Mouse (Mus musculus) lung, postnatal 0 days (tissue): Measurements from ENCODE around the gene Cpm. TPM values are rescaled to one million over a fixed set of nuclear protein-coding genes. Genes with fewer than 3 reads are reported as not detected.

Source experiments
- ATAC-seq: fragments of 200-750 bp; cut with Nextera tagmentation; 2 replicates; pipeline ENCODE4 v1.8.0; 2017; ENCODE audit warnings: moderate library complexity
- DNase-seq: peaks from one replicate; pipeline ENCODE4 v3.0.0-alpha.2; 2016; ENCODE audit warnings: low spot score
- H3K27ac ChIP-seq: fragments of 300-500 bp; sonication (generic); 2 replicates; pipeline ENCODE4 v1.5.1; 2014; ENCODE audit warnings: antibody characterized with exemption, mild to moderate bottlenecking, low read length, mixed read lengths
- H3K27me3 ChIP-seq: fragments of 300-500 bp; sonication (generic); replicated peaks from 2 replicates; pipeline ENCODE4 v1.6.1; 2014; ENCODE audit warnings: low read length, mixed read lengths; ENCODE audit not compliant: insufficient read depth
- H3K36me3 ChIP-seq: fragments of 300-500 bp; sonication (generic); 2 replicates; pipeline ENCODE4 v1.6.1; 2014; ENCODE audit warnings: low read length, mixed read lengths; ENCODE audit not compliant: insufficient read depth
- H3K4me1 ChIP-seq: fragments of 300-500 bp; sonication (generic); 2 replicates; pipeline ENCODE4 v1.6.1; 2014; ENCODE audit warnings: antibody characterized with exemption, low read depth, low read length, mixed read lengths; ENCODE audit not compliant: insufficient read depth
- H3K4me2 ChIP-seq: fragments of 300-500 bp; sonication (generic); replicated peaks from 2 replicates; pipeline ENCODE4 v1.6.1; 2014; ENCODE audit warnings: low read depth, mild to moderate bottlenecking, low read length, moderate library complexity, mixed read lengths
- H3K4me3 ChIP-seq: fragments of 300-500 bp; sonication (generic); 2 replicates; pipeline ENCODE4 v1.5.1; 2014; ENCODE audit warnings: low read depth, low read length
- H3K9ac ChIP-seq: fragments of 300-500 bp; sonication (generic); replicated peaks from 2 replicates; pipeline ENCODE4 v1.6.1; 2014; ENCODE audit warnings: low read depth, mild to moderate bottlenecking
- H3K9me3 ChIP-seq: fragments of 300-500 bp; sonication (generic); 2 replicates; pipeline ENCODE4 v1.6.1; 2016; ENCODE audit warnings: low read length, mixed read lengths
- CTCF ChIP-seq: IDR thresholded peaks from 2 replicates; pipeline ENCODE4 v1.5.1; 2016; ENCODE audit warnings: antibody characterized with exemption, mild to moderate bottlenecking
- EP300 ChIP-seq: IDR thresholded peaks from 2 replicates; pipeline ENCODE4 v1.6.1; 2016; ENCODE audit warnings: antibody characterized with exemption, mild to moderate bottlenecking, control low read depth
- WGBS: fragments of 180-500 bp; shearing (Covaris S2); extraction: QIAGEN DNeasy Blood & Tissue Kit; methylation state at CpG from one replicate; pipeline ENCODE4 v1.1.7; 2014; 5-methylcytosine and 5-hydroxymethylcytosine counted together
- polyA plus RNA-seq: library from polyadenylated mRNA; unstranded; fragments of >200 nt; fragmentation: Nextera tagmentation; extraction: Ambion mirVana; gene quantifications from 2 replicates; pipeline ENCODE4 v1.2.1, GENCODE M21; 2015

The Cpm gene
- polyA plus RNA-seq, 1 experiment from 2014 or later, result 250 TPM

DNA sequence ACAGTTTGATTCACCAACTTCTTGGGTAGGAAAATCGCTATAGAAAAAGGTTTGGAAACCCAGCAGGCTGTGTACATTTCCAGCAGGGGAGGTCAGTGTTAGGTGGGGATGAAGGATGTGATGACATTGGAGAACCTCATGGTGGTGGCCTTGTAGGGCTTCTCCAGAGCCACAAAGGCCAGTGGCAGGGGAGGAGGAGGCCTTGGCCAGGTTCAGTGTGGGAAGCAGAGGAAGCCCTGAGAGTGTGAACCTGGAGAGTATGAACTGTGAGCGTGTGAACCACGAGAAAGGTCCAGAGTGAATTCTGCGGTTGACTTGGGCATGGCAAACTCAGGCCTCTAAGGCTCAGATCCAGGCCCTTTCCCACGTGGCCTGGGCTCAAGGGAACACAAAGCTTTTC is 99.3 kb downstream of the Cpm start:
- no peaks in the 10 kb centered on the region for H3K27me3 ChIP-seq
- no peaks in the 10 kb centered on the region for H3K36me3 ChIP-seq
- DNase-seq, result no peak
- H3K4me3 ChIP-seq, result no peak overlapping the region
- no peak overlapping the region for H3K4me2 ChIP-seq
- no peak for ATAC-seq
- no peak overlapping the region for H3K9ac ChIP-seq
- TF ChIP-seq CTCF, result no peak
- TF ChIP-seq EP300, result no peak
- H3K9me3 ChIP-seq, result no peaks in the 10 kb centered on the region
- 82% methylated on average over 5 of the region's 5 CpGs for WGBS
- no peaks in the 10 kb centered on the region for H3K4me1 ChIP-seq
- H3K27ac ChIP-seq, result peak overlapping the region; percentile 85

DNA sequence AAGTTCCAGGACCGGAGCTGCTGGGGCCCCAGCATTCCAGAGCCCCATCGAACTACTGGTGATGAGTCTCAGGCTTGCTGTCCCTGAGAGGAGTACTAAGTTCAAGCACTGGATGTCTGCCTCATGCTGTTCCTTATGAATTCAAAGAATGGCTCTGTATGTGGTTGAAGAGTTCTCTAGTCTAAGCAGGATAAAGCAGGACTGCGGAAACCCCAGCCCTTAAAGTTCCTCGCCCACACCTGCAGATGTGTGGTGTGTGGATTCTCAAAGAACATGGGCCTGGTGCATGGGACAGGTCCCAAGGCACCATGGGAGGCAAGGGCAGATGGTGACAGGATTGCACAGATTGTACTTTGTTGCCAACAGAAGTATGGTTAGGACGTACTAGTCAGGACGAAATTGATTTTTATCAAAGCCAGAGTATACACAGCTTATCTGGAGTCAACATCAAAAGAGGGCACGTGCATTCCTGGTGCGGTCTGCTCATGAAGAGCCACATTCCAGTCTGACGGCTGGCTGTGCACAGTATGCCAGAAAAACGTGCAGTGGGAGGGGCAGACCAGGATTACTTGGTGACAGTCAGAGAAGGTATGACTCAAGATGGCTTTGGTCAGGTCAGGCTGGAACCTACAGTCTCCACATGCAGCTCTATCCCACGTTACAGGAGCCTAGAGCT is 100.0 kb downstream of the Cpm start:
- 30% methylated on average over 11 of the region's 11 CpGs for WGBS
- Histone ChIP-seq H3K9ac (no peak overlapping the region), H3K36me3 (no peaks in the 10 kb centered on the region), H3K4me1 (no peaks in the 10 kb centered on the region), H3K27me3 (no peaks in the 10 kb centered on the region), H3K4me3 (no peak overlapping the region), H3K9me3 (no peaks in the 10 kb centered on the region), H3K4me2 (no peak overlapping the region), H3K27ac (peak overlapping the region; percentile 85)
- TF ChIP-seq CTCF (no peak), EP300 (peak; percentile 99)
- peak; percentile 91 for DNase-seq
- ATAC-seq, result peak; percentile 88

DNA sequence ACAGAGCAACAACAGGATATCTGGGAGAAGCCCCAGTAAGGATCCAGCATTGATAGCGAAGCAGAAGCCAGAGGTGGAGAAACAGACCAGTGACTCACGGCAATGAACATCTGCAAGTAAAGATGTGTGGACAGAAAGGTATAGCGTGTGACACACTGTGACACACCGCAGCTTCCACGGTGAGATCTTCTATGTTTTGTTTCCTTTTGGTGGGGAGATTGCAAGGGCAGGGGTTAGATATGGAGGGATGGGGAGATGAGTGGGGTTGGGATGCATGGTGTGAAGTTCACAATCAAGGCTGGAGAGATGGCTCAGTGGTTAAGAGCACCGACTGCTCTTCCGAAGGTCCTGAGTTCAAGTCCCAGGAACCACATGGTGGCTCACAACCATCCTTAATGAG is 100.8 kb downstream of the Cpm start:
- Histone ChIP-seq H3K4me1 (no peaks in the 10 kb centered on the region), H3K9ac (no peak overlapping the region), H3K4me3 (no peak overlapping the region), H3K4me2 (no peak overlapping the region), H3K27me3 (no peaks in the 10 kb centered on the region), H3K9me3 (no peaks in the 10 kb centered on the region), H3K36me3 (no peaks in the 10 kb centered on the region), H3K27ac (peak overlapping the region; percentile 15; the same call in 1 of the 2 replicates)
- no peak for DNase-seq
- TF ChIP-seq EP300 (no peak), CTCF (no peak)
- WGBS, result 94% methylated on average over 7 of the region's 7 CpGs
- ATAC-seq, result no peak

DNA sequence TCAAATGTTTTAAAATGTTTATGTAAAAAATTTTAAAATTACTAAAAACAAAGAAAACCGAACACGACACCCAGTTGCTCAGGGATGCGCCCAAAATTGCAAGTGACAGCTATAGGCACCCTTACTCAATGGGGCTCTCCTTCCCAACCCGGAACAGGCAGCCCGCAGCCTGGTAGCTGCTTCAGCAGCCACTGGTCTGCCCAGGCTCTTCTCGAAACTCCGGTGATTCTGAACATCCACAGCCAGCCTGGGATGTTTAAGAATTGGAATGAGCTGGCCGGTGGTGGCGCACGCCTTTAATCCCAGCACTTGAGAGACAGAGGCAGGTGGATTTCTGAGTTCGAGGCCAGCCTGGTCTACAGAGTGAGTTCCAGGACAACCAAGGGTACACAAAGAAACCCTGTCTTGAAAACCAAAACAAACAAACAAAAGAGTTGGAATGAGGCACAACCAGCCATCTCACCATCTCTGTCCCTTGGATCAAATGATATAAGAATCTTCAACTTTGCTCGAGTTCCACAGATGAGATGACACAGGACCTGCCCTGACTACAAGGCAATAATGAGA is 101.4 kb downstream of the Cpm start:
- WGBS, result 81% methylated on average over 12 of the region's 12 CpGs

DNA sequence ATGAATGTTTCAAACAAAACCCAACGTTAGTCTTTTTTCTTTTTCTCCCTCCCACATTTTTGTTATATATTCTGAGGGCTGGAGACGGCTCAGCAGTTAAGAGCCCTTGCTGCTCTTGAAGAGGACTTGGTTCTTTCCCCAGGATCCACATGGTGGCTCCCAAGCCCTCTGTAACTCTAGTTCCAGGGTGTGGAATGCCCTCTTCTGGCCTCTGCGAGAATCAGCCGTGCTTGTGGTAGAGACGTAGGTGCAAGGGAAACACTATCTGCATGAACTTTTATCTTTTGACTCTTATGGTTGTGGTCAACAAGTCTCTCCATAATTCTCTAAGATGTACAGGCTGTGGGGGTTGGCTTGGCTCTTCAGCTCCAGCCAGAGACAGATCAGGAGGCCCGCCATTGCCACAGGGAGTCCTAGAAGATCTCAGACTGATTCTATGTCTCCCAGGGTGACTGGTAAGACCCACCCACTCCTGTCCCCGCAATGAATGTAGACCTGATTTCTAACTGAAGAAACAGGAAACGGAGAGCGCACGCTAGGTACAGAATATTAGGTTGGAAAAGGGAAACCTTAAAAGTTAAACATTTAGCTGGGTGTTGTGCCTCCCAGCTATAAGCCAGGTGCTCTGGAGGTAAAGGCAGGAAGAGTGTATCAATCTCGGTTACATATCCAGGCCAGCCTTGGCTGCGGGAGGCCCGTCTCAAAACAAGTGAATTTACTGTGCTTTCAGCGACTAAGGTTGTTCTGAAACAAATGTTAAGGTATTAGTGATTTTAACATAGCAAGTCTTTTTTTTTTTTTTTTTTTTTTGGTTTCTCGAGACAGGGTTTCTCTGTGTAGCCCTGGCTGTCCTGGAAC is 102.2 kb downstream of the Cpm start:
- ATAC-seq (peak; percentile 72), DNase-seq (peak; percentile 91)
- Histone ChIP-seq H3K27me3 (no peaks in the 10 kb centered on the region), H3K27ac (peak overlapping the region; percentile 59; the same call in 1 of the 2 replicates), H3K4me1 (no peaks in the 10 kb centered on the region), H3K9ac (no peak overlapping the region), H3K4me3 (no peak overlapping the region), H3K36me3 (no peaks in the 10 kb centered on the region), H3K9me3 (no peaks in the 10 kb centered on the region), H3K4me2 (no peak overlapping the region)
- peak; percentile 90 for TF ChIP-seq CTCF
- peak; percentile 62 for TF ChIP-seq EP300
- WGBS, result 46% methylated on average over 14 of the region's 15 CpGs

More for the DNA sequence above, 101.4 kb downstream of the Cpm start:
- Histone ChIP-seq H3K27ac (no peak overlapping the region), H3K36me3 (no peaks in the 10 kb centered on the region), H3K4me2 (no peak overlapping the region), H3K9me3 (no peaks in the 10 kb centered on the region), H3K4me3 (no peak overlapping the region), H3K27me3 (no peaks in the 10 kb centered on the region), H3K9ac (no peak overlapping the region), H3K4me1 (no peaks in the 10 kb centered on the region)
- TF ChIP-seq EP300 (no peak), CTCF (no peak)
- ATAC-seq (no peak), DNase-seq (no peak)

DNA sequence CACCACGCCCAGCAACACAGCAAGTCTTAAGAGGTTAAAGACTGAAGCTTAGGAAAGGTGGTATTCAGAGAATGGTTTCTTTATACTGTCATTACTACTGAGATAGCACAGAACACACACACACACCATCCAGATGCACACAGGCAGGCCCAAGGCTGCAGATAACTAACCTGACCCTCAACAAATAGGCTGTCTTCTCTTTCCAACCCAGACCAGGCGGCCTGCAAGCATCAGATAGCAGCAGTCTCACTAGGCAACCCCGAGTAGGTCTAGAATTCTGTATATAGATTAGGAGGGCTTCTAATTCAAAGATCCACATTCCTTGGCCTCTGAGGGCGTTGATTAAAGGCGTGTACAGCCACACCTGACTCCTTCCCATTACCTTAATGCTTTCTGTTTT is 102.9 kb downstream of the Cpm start:
- Histone ChIP-seq H3K9ac (no peak overlapping the region), H3K27ac (no peak overlapping the region), H3K36me3 (0 out of 2 replicates have a peak, but pooled peaks cover 2% of the 10 kb centered on the region), H3K4me3 (no peak overlapping the region), H3K27me3 (no peaks in the 10 kb centered on the region), H3K9me3 (no peaks in the 10 kb centered on the region), H3K4me2 (no peak overlapping the region), H3K4me1 (no peaks in the 10 kb centered on the region)
- WGBS, result 79% methylated on average over 5 of the region's 5 CpGs
- TF ChIP-seq CTCF, result no peak
- TF ChIP-seq EP300, result no peak
- ATAC-seq, result no peak
- DNase-seq, result no peak
